Mouse (Mus musculus) hematopoietic stem cell, adult 5-6 weeks (primary cell): ENCODE results near the gene Dmxl2. TPM values are rescaled to one million over a fixed set of nuclear protein-coding genes. Genes with fewer than 3 reads are reported as not detected.
A peak's percentile ranks its signal among the peaks of the same experiment; 100 is the strongest.

Experiments used
- ATAC-seq, 2 experiments: fragments of 125-278 bp in 1 of 2; replicated peaks in 1 of 2; 2 replicates each; pipeline ENCODE4 v1.8.0; 2016 to 2017; ENCODE audit warnings: inconsistent platforms in 2 of 2, mild to moderate bottlenecking in 2 of 2, moderate number of reproducible peaks in 2 of 2, low read depth in 1 of 2, moderate TSS enrichment in 1 of 2; ENCODE audit not compliant: low FRiP score in 2 of 2, poor library complexity in 2 of 2, severe bottlenecking in 2 of 2, insufficient read depth in 1 of 2, low TSS enrichment in 1 of 2
- total RNA-seq: library from RNA; stranded (forward); fragments of 172-1452, 232-1000 nt; gene quantifications from 2 replicates; pipeline ENCODE4 v1.2.3, GENCODE M21; 2017

The Dmxl2 gene
- total RNA-seq, 1 experiment from 2014 or later = 9.1 TPM

- ATAC-seq = no peak
Measured at GRCm38 (mm10) chr9:54439015-54439414, 62.4 kb downstream of the Dmxl2 start.

DNA sequence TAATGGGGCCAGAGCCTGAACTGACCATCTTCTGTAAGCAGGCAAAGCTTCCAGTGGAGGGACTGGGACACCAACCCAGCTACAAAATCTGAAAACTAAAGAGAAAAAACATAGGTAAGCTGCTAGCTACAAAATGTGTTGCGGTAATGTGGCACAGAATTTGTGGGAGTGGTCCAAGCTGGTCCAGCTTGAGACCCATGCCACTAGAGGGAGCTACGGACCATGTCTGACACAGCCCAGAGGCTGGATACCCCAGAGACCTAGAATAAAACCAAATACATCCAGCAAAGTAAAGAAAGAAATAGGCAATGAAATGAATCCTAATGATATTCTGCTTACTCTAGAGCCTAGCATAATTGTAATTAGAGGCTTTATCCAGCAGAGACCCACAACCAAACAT lies 63.2 kb downstream of the Dmxl2 start:
- peak in 1 of 2 experiments; percentile 80; a peak in 2 of 4 replicates for ATAC-seq

GRCm38 (mm10) chr9:54416238-54416637 lies 85.2 kb downstream of the Dmxl2 start:
- no peak for ATAC-seq

DNA sequence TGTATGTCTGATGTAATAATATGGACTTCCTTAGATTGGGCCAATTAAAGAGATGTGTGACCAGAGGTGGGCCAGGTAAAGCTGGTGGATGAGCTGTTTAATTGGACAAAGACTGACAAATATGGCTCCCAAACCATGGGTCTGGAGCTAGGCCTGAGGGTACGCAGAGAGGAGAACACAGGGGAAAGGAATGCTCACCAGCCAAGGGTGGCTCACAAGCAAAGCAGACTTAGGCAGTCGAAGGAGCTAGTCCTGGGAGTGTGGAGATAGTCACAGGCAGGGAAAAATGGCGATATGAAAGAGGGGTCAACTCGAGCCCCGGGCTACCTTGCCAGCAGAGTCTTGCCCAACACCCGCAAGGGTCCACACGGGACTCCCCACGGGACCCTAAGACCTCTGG lies 144.7 kb downstream of the Dmxl2 start:
- ATAC-seq = no peak

GRCm38 (mm10) chr9:54342026-54342425 lies 159.4 kb downstream of the Dmxl2 start:
- no peak for ATAC-seq

DNA sequence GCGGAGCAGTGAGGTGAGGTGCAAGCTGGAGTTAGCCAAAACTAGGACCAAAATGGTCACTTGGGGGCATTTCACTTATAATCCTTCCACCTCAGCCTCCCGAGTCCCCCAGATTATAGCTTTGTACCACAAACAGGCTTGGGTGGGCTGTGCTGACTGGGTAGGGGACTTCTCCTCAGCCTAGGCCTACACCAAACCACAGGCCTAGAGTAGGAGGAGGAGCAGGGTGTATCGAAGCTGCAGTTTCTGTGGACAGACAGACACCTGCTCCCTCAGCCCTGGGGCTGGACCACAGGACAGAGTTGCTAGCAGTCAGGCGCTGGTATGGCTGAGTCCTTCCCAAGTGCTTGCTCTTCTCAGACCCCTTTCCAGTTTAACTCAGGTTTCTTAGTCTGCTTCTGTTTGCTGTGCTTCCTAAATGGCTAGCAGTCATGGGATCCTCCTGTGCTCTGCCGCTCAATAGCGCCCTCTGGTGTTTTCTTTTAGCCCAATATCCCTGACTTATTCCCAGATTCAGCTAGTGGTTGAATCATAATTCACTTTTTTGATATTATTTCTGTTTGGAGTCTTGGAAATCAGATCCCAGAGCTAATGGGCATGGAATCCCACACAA lies 164.8 kb downstream of the Dmxl2 start:
- ATAC-seq = no peak

GRCm38 (mm10) chr9:54335582-54335981 lies 165.8 kb downstream of the Dmxl2 start:
- ATAC-seq = no peak

GRCm38 (mm10) chr9:54329201-54329600 lies 172.2 kb downstream of the Dmxl2 start:
- ATAC-seq = no peak

- ATAC-seq = peak; percentile 53 to 64; a peak in 2 of 4 replicates
Measured at GRCm38 (mm10) chr9:54323456-54323855, 178.0 kb downstream of the Dmxl2 start.

DNA sequence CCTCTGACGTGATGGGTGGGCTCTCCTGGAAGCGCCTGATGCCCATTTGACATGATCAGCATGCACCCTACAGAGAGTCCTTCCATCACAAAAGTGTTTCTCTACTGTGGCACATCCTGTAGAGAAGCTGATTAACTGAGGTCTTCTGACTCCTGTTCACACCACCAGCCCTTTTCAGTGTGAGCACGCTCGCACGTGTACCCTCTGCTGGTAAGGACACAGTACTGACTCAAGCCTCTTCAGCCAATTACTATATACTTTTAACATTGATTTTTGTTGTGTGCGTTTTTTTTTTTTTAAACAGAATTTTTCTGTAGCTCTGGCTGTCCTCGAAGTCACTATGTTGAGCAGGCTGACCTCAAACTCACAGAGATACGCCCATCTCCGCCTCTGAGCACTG lies 185.1 kb downstream of the Dmxl2 start:
- ATAC-seq = no peak

Other genes starting within 250 kb of the Dmxl2 start
- gene Cyp19a1, start 233.5 kb downstream of the Dmxl2 start, total RNA-seq = not detected in 2 replicates
- gene Gldn, start 215.1 kb downstream of the Dmxl2 start, total RNA-seq = not detected in 2 replicates
- gene Sh2d7, start 37.4 kb upstream of the Dmxl2 start, total RNA-seq = not detected in 2 replicates
- gene Cib2, start 58.6 kb upstream of the Dmxl2 start, total RNA-seq = 0.50 TPM in 1 of 2 replicates, not detected in the other
- 51.1 and 77.3 TPM in 2 replicates for gene Idh3a, start 84.7 kb upstream of the Dmxl2 start, total RNA-seq
- not detected in 2 replicates for gene Acsbg1, start 160.2 kb upstream of the Dmxl2 start, total RNA-seq
- gene Dnaja4, start 197.2 kb upstream of the Dmxl2 start, total RNA-seq = 4.5 and 7.7 TPM in 2 replicates
- 68.3 and 98.6 TPM in 2 replicates for gene Wdr61, start 232.9 kb upstream of the Dmxl2 start, total RNA-seq